Mouse (Mus musculus) midbrain, embryonic 16.5 days (tissue): Measurements from ENCODE around the gene Cnn2. TPM values are rescaled to one million over a fixed set of nuclear protein-coding genes. Genes with fewer than 3 reads are reported as not detected.
"Not testable (repeated sequence)": the region's sequence is repeated elsewhere in the genome, so short reads cannot be mapped to it uniquely, and the experiment has no call there.

Experiments
- ATAC-seq: fragments of 200-750 bp; cut with Nextera tagmentation; 2 replicates; pipeline ENCODE4 v1.8.0; 2017; ENCODE audit warnings: moderate TSS enrichment
- H3K27ac ChIP-seq: fragments of 300-500 bp; sonication (generic); 2 replicates; pipeline ENCODE4 v1.5.1; 2014; ENCODE audit warnings: mild to moderate bottlenecking, low read length, mixed read lengths
- H3K27me3 ChIP-seq: fragments of 300-500 bp; sonication (generic); 2 replicates; pipeline ENCODE4 v1.6.1; 2014; ENCODE audit warnings: low read depth, low read length, mixed read lengths; ENCODE audit not compliant: control insufficient read depth, insufficient read depth
- H3K36me3 ChIP-seq: fragments of 300-500 bp; sonication (generic); 2 replicates; pipeline ENCODE4 v1.6.1; 2014; ENCODE audit warnings: mild to moderate bottlenecking, low read length, moderate library complexity, mixed read lengths; ENCODE audit not compliant: control insufficient read depth, insufficient read depth
- H3K4me1 ChIP-seq: fragments of 300-500 bp; sonication (generic); 2 replicates; pipeline ENCODE4 v1.6.1; 2014; ENCODE audit warnings: mild to moderate bottlenecking, low read length, mixed read lengths; ENCODE audit not compliant: control insufficient read depth, insufficient read depth
- H3K4me2 ChIP-seq: fragments of 300-500 bp; sonication (generic); 2 replicates; pipeline ENCODE4 v1.6.1; 2014; ENCODE audit warnings: mild to moderate bottlenecking, low read length, mixed read lengths
- H3K4me3 ChIP-seq: fragments of 300-500 bp; sonication (generic); 2 replicates; pipeline ENCODE4 v1.5.1; 2014; ENCODE audit warnings: low read depth, mild to moderate bottlenecking, low read length, moderate library complexity, mixed read lengths
- H3K9ac ChIP-seq: fragments of 300-500 bp; sonication (generic); 2 replicates; pipeline ENCODE4 v1.6.1; 2014; ENCODE audit warnings: low read depth, low read length, mixed read lengths
- H3K9me3 ChIP-seq: fragments of 300-500 bp; sonication (generic); replicated peaks from 2 replicates; pipeline ENCODE4 v1.6.1; 2014; ENCODE audit warnings: mild to moderate bottlenecking, low read length, mixed read lengths; ENCODE audit not compliant: control insufficient read depth, poor library complexity, severe bottlenecking
- WGBS: fragments of 180-500 bp; shearing (Covaris S2); extraction: QIAGEN DNeasy Blood & Tissue Kit; methylation state at CpG from one replicate; pipeline ENCODE4 v1.1.7; 2014; 5-methylcytosine and 5-hydroxymethylcytosine counted together
- polyA plus RNA-seq: library from polyadenylated mRNA; unstranded; fragments of >200 nt; fragmentation: Nextera tagmentation; extraction: Ambion mirVana; gene quantifications from 2 replicates; pipeline ENCODE4 v1.2.1, GENCODE M21; 2015

Cnn2 gene
- polyA plus RNA-seq, 1 experiment from 2014 or later: 25.7 TPM

DNA sequence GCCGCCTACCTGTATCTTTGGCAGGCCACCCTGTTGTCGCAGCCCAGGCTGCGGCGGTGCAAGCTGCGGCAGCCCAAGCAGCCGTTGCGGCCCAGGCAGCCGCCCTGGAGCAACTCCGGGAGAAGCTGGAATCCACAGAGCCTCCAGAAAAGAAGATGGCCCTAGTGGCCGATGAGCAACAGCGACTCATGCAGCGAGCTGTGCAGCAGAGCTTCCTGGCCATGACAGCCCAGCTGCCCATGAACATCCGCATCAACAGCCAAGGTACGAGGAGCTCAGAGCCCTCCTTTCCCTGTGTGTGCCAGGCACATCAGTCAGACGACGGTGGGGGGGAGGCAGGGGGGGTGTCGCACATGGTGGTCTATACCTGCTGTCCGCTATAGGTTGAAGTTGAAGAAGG is 37.7 kb upstream of the Cnn2 start:
- no peak for ATAC-seq
- H3K27me3 ChIP-seq: no peaks in the 10 kb centered on the region
- H3K9ac ChIP-seq: no peak overlapping the region
- no peak overlapping the region for H3K4me3 ChIP-seq
- no peaks in the 10 kb centered on the region for H3K9me3 ChIP-seq
- H3K36me3 ChIP-seq: peaks cover 14% of the 10 kb centered on the region
- WGBS: 81% methylated on average over 17 of the region's 18 CpGs
- H3K4me1 ChIP-seq: no peaks in the 10 kb centered on the region
- H3K4me2 ChIP-seq: no peak overlapping the region
- no peak overlapping the region for H3K27ac ChIP-seq

DNA sequence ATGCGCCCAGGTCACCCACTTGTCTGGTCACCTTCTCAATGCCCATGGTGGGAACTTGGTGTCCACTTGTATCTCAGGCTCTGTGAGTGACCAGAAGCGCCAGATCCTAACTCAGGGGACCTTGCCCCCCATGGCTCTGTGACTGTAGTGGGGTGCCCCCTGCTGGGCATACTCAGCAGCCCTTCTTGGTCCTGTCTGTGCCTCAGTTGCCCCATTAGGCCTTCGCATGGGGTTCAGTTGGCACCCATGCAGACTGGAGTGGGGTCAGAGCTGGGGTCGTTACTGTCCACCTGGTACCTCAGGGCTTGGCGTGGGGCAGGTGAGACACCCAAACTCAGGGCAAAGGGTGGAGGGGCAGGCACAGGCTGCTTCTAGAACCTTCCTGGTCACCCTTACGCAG is 34.4 kb upstream of the Cnn2 start:
- H3K9me3 ChIP-seq: no peaks in the 10 kb centered on the region
- no peak overlapping the region for H3K4me3 ChIP-seq
- H3K4me1 ChIP-seq: no peaks in the 10 kb centered on the region
- no peak overlapping the region for H3K4me2 ChIP-seq
- no peak overlapping the region for H3K27ac ChIP-seq
- H3K9ac ChIP-seq: no peak overlapping the region
- H3K36me3 ChIP-seq: peaks cover 14% of the 10 kb centered on the region
- WGBS: 87% methylated on average over 6 of the region's 6 CpGs
- no peak for ATAC-seq
- no peaks in the 10 kb centered on the region for H3K27me3 ChIP-seq

DNA sequence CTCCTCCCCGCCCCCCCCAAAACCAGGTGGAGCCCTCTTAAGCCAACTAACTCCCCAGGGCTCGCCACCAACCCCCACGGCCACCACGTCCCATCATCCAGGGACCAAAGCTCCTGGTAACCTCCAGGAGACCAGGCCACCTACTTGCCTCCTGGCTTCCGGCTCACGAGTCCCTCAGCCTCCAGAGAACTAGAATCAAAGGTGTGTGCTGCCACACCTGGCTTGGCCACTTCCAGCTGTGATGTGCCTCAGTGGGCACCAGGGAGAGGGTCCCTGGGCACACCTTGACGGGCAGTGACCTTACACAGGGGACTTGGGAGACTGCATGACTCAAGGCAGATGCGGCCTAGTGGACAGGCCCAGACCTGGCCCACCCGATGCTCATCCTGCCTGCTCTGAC is 32.7 kb upstream of the Cnn2 start:
- Histone ChIP-seq H3K27me3 (no peaks in the 10 kb centered on the region), H3K4me2 (no peak overlapping the region), H3K9ac (no peak overlapping the region), H3K27ac (no peak overlapping the region), H3K36me3 (peaks cover 5% of the 10 kb centered on the region), H3K4me1 (peaks cover 2% of the 10 kb centered on the region), H3K4me3 (no peak overlapping the region), H3K9me3 (no peaks in the 10 kb centered on the region)
- no peak for ATAC-seq
- 85% methylated on average over 9 of the region's 9 CpGs for WGBS

DNA sequence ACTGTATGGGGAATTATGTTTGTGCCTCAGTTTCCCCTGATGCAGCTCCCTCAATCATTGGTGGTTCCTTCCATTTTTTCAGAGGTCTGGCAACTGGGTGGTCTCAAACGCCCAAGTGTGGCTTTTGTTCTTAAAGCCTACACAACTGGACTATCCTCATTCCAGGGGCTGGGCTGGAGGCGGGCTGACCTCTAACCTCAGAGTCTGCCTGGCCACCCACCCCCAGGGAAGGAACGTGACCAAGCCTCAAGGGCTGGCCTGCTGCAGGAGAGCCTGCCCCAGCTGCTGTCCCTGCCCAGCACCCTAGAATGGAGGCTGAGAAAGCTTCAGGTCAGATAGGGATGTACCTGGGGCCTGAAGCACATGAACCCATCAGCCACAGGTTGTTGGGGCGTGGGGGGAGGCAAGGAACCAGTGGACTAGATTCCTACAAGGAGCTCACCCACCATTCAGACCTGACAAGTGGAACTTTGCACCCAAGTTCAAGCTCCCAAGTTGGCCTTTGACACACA is 31.7 kb upstream of the Cnn2 start:
- H3K36me3 ChIP-seq: peaks cover under 1% of the 10 kb centered on the region
- no peak overlapping the region for H3K4me3 ChIP-seq
- no peak for ATAC-seq
- H3K4me2 ChIP-seq: no peak overlapping the region
- 19% methylated on average over 4 of the region's 4 CpGs for WGBS
- H3K27me3 ChIP-seq: no peaks in the 10 kb centered on the region
- H3K4me1 ChIP-seq: peaks cover 7% of the 10 kb centered on the region
- no peak overlapping the region for H3K9ac ChIP-seq
- no peaks in the 10 kb centered on the region for H3K9me3 ChIP-seq
- H3K27ac ChIP-seq: no peak overlapping the region

DNA sequence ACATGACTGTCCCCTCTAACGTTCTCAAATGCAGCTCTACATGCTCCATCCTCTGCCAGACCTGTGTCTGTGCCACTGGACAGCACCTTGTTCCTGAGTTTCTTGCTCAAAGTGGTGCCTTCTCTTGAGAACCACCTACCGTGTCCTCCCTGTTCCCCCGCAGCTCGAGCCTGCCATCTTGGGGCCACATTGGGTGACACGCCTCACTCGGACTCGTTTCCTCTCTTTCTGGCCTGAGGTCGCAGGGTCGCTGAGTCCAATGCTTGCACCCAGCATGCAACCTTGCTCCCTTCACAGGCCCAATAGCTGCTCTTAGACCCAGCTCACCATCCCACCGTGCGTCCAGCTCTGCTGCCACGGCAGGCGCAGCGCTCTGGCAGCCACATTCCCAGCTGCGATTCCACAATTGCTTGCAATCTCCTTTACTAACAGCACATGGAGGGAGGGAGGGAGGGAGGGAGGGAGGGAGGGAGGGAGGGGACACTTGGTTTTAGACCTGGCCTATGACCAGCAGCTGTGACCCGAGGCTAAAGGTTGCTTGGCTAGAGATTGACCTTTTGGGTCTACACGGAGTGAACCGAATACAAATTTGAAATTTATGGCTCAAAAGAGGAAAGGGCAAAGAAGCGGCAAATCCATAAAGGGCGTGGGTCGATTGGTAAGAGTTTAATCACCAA is 30.1 kb upstream of the Cnn2 start:
- no peak for ATAC-seq
- no peaks in the 10 kb centered on the region for H3K9me3 ChIP-seq
- 12% methylated on average over 21 of the region's 21 CpGs for WGBS
- H3K4me3 ChIP-seq: no peak overlapping the region
- no peak overlapping the region for H3K4me2 ChIP-seq
- no peak overlapping the region for H3K27ac ChIP-seq
- peaks cover 2% of the 10 kb centered on the region; the same call in 1 of the 2 replicates for H3K36me3 ChIP-seq
- H3K27me3 ChIP-seq: no peaks in the 10 kb centered on the region
- peaks cover 7% of the 10 kb centered on the region for H3K4me1 ChIP-seq
- H3K9ac ChIP-seq: no peak overlapping the region

DNA sequence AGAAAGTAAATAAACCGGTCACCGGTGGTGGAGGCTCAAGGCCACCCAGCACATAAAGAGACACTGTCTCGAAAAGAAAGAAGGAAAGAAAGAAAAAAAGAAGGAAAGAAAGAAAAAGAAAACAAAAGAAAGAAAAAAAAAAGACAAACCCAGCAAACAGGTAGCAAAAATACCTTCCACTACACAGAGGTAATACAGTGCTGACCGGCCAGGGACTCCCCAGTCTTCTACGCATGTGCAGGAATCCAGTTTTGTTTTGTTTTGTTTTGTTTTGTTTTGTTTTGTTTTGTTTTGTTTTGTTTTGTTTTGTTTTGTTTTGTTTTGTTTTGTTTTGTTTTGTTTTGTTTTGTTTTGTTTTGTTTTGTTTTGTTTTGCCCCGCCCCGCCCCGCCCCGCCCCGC is 29.0 kb upstream of the Cnn2 start:
- Histone ChIP-seq H3K4me3 (peak overlapping the region; percentile 81; the same call in 1 of the 2 replicates), H3K4me2 (0 out of 2 replicates have a peak overlapping the region, but pooled peaks have one; percentile 4)
- not testable (repeated sequence) for H3K36me3 ChIP-seq, H3K9ac ChIP-seq, H3K27ac ChIP-seq, H3K27me3 ChIP-seq, H3K4me1 ChIP-seq, ATAC-seq, H3K9me3 ChIP-seq
- WGBS: 31% methylated on average over 10 of the region's 10 CpGs

DNA sequence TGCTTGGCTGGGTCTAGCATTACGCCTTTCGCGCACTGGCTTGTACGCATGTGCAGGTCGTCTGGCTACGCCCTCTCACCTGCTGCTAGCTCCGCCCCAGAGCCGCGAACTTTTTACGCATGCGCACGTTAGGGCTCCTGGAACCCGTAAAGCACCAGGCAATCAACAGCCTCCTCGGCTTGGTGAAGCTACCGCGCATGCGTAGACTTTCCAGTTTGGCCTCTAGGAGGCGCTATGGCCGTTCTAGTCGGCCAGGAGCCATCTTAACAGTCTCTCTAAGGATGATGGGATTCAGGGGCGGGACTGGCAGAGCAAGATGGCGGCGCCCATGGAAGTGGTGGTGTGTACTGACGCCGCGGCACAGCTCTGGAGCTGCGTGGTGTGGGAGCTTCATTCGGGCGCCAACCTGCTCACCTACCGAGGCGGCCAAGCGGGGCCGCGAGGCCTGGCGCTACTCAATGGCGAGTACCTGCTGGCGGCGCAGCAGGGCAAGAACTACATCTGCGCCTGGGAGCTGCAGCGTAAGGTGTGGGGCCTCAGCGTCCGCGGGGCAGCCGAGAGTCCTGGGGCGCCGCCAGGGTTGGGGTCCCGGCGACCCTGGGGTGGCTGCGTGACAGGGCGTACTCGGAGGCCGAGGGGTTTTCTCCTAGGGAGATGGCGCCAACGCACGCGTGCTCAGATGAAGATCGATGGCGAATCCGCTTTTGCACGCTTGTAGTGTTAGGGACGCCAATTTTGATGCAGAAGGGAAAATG is 28.4 kb upstream of the Cnn2 start, which contains the start of gene Wdr18:
TSS of gene Wdr18 (plus strand) at position 306 of the 755 bp plus-strand sequence.
- peak within 1 kb of the TSS; percentile 81 for H3K4me3 ChIP-seq
- H3K36me3 ChIP-seq: peaks cover 6% of the 10 kb centered on the region; the same call in 1 of the 2 replicates
- whole genome bisulfite sequencing: under 1% methylated on average over 61 of the region's 61 CpGs
- no peaks in the 10 kb centered on the region for H3K27me3 ChIP-seq
- no peaks in the 10 kb centered on the region for H3K9me3 ChIP-seq
- H3K9ac ChIP-seq: peak within 1 kb of the TSS; percentile 78
- H3K27ac ChIP-seq: peak within 1 kb of the TSS; percentile 75
- peak within 1 kb of the TSS; percentile 64 for H3K4me2 ChIP-seq
- peak; percentile 97 for ATAC-seq
- peaks cover 7% of the 10 kb centered on the region for H3K4me1 ChIP-seq

DNA sequence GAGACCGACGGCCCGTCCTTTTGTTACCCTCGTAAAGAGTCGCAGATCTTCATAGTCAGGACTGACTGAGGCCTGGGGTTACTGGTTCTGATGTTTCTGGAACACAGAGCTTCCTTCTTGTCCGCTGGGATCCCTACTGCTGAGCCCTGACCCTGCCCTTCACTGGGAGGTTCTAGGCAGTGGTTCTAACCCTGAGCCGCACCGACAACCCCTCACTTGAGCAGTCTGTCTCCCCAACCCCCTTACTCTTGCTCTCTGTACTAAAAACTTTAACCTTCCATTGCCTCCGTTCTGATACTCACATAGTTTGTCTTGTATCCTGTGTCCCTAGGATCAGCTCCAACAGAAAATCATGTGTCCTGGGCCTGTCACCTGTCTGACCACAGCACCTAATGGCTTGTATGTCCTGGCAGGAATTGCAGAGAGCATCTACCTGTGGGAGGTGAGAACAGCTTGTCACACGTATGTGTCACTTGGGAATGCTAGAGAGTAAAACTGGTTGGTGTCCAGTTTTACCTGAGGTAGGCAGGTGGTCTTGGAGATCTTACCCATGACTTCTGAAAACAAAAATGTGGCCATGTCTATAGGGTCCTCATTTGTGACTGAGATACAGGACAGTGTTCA is 27.6 kb upstream of the Cnn2 start:
- 14% methylated on average over 10 of the region's 10 CpGs for WGBS

More for the DNA sequence above, 27.6 kb upstream of the Cnn2 start:
- Histone ChIP-seq H3K27me3 (no peaks in the 10 kb centered on the region), H3K4me2 (peak overlapping the region; percentile 64), H3K9ac (peak overlapping the region; percentile 78), H3K36me3 (peaks cover 9% of the 10 kb centered on the region; the same call in 1 of the 2 replicates), H3K27ac (peak overlapping the region; percentile 75; the same call in 1 of the 2 replicates), H3K4me3 (peak overlapping the region; percentile 81), H3K9me3 (no peaks in the 10 kb centered on the region), H3K4me1 (peaks cover 7% of the 10 kb centered on the region)
- ATAC-seq: 0 out of 2 replicates have a peak, but pooled peaks have one; percentile 1
